Mouse (Mus musculus): ENCODE measurements around the gene Trappc2l.
"Not testable (repeated sequence)": the region's sequence is repeated elsewhere in the genome, so short reads cannot be mapped to it uniquely, and the experiment has no call there.

GRCm38 (mm10) chr8:122573176-122573575 is 38.3 kb upstream of the Trappc2l start:
- TF ChIP-seq CTCF (IDR thresholded peaks at IDR 0.05; ENCODE audit: low read depth); EP300 (optimal IDR thresholded peaks at IDR 0.05): not testable (repeated sequence)

Data from stomach, postnatal 0 days (tissue).